Mouse (Mus musculus) mature B cell (primary cell): ENCODE data around the gene Ddx25.

Experiments
- in situ Hi-C: fragments of 300-500 bp; cut with MboI; formaldehyde crosslinking; loops from 2 replicates; pipeline ENCODE4 v1.14.3; 2019

Gene Ddx25

GRCm38 (mm10) chr9:35558257-35559008, at the start of gene Ddx25, which contains the start of gene Pus3:
TSS of gene Ddx25 (minus strand) at chr9:35558528.
TSS of gene Pus3 (plus strand) at chr9:35558595.
- in situ Hi-C loops, result loop anchor here (25.0 kb wide), 1 partner anchor 1179 kb away; the partner anchor contains the start of gene Chek1

- in situ Hi-C loops, result no loop called here
Measured at GRCm38 (mm10) chr9:35607647-35608405, 49.5 kb upstream of the Ddx25 start.

GRCm38 (mm10) chr9:35592903-35593302, 34.6 kb upstream of the Ddx25 start:
- in situ Hi-C loops, result no loop called here

- in situ Hi-C loops, result no loop called here
Measured at GRCm38 (mm10) chr9:35587674-35588073, 29.3 kb upstream of the Ddx25 start.

GRCm38 (mm10) chr9:35574416-35574815, 16.1 kb upstream of the Ddx25 start:
- in situ Hi-C loops, result loop anchor here (25.0 kb wide), 1 partner anchor 1163 kb away; the partner anchor contains the start of gene Chek1

GRCm38 (mm10) chr9:35570663-35571062, 12.3 kb upstream of the Ddx25 start:
- in situ Hi-C loops, result loop anchor here (25.0 kb wide), 1 partner anchor 1167 kb away; the partner anchor contains the start of gene Chek1

- in situ Hi-C loops, result loop anchor here (25.0 kb wide), 1 partner anchor 1167 kb away; the partner anchor contains the start of gene Chek1
Measured at GRCm38 (mm10) chr9:35569571-35570534, 11.5 kb upstream of the Ddx25 start, which contains the start of the genes Pate2 and Hyls1. TSS of gene Pate2 (plus strand) at chr9:35570284. TSS of gene Hyls1 (minus strand) at chr9:35570398.

GRCm38 (mm10) chr9:35567995-35568394, 9.7 kb upstream of the Ddx25 start:
- in situ Hi-C loops, result loop anchor here (25.0 kb wide), 1 partner anchor 1169 kb away; the partner anchor contains the start of gene Chek1

- in situ Hi-C loops, result loop anchor here (25.0 kb wide), 1 partner anchor 1173 kb away; the partner anchor contains the start of gene Chek1
Measured at GRCm38 (mm10) chr9:35564536-35565240, 6.4 kb upstream of the Ddx25 start.

- in situ Hi-C loops, result loop anchor here (25.0 kb wide), 1 partner anchor 1176 kb away; the partner anchor contains the start of gene Chek1
Measured at GRCm38 (mm10) chr9:35561583-35561982, 3.3 kb upstream of the Ddx25 start.

GRCm38 (mm10) chr9:35561076-35561475, 2.7 kb upstream of the Ddx25 start:
- in situ Hi-C loops, result loop anchor here (25.0 kb wide), 1 partner anchor 1176 kb away; the partner anchor contains the start of gene Chek1

- in situ Hi-C loops, result loop anchor here (25.0 kb wide), 1 partner anchor 1178 kb away; the partner anchor contains the start of gene Chek1
Measured at GRCm38 (mm10) chr9:35559009-35559890, 922 bp upstream of the Ddx25 start.

- in situ Hi-C loops, result loop anchor here (25.0 kb wide), 1 partner anchor 1181 kb away; the partner anchor contains the start of gene Chek1
Measured at GRCm38 (mm10) chr9:35556494-35557102, 1.7 kb downstream of the Ddx25 start.

GRCm38 (mm10) chr9:35548455-35548854, 9.9 kb downstream of the Ddx25 start:
- in situ Hi-C loops, result no loop called here

- in situ Hi-C loops, result no loop called here
Measured at GRCm38 (mm10) chr9:35546745-35547144, 11.6 kb downstream of the Ddx25 start.

GRCm38 (mm10) chr9:35545704-35546103, 12.6 kb downstream of the Ddx25 start:
- in situ Hi-C loops, result no loop called here

GRCm38 (mm10) chr9:35544666-35545065, 13.7 kb downstream of the Ddx25 start:
- in situ Hi-C loops, result loop anchor here (5.0 kb wide), 1 partner anchor 262 kb away; no protein-coding TSS in a partner anchor

GRCm38 (mm10) chr9:35543099-35543860, 15.0 kb downstream of the Ddx25 start:
- in situ Hi-C loops, result loop anchor here (5.0 kb wide), 1 partner anchor 261 kb away; no protein-coding TSS in a partner anchor
